ENCODE assay signal across 8 mouse cellular contexts in genomic region chr9:13536419-13537261, GRCm38 (mm10).
A peak's percentile ranks its signal among the peaks of the same experiment; 100 is the strongest.
DNase-seq lines count a peak whose midpoint lies in the region; ATAC-seq lines count a peak whose summit lies in the region.

No protein-coding gene starts in this region.

- no peaks in the 10 kb centered on the region for H3K27me3 ChIP-seq in forebrain, embryonic 10.5 days (ENCODE audit: poor library complexity, severe bottlenecking)
- no peaks in the 10 kb centered on the region for H3K27me3 ChIP-seq in forebrain, embryonic 15.5 days
- no peaks in the 10 kb centered on the region for H3K27me3 ChIP-seq in embryonic facial prominence, embryonic 12.5 days

- ATAC-seq in forebrain, embryonic 15.5 days (replicated peaks) = no peak
- ATAC-seq in embryonic facial prominence, embryonic 12.5 days (ENCODE audit: insufficient number of reproducible peaks, insufficient read depth, low FRiP score, low TSS enrichment) = no peak

- H3K4me3 ChIP-seq in forebrain, embryonic 10.5 days = no peak overlapping the region
- H3K4me3 ChIP-seq in forebrain, embryonic 15.5 days = no peak overlapping the region
- H3K4me3 ChIP-seq in embryonic facial prominence, embryonic 12.5 days = no peak overlapping the region

- WGBS in forebrain, embryonic 10.5 days = 61% methylated on average over 12 of the region's 12 CpGs
- WGBS in forebrain, embryonic 15.5 days = 74% methylated on average over 12 of the region's 12 CpGs
- WGBS in embryonic facial prominence, embryonic 12.5 days = 19% methylated on average over 12 of the region's 12 CpGs

- peaks cover 65% of the 10 kb centered on the region for H3K4me1 ChIP-seq in forebrain, embryonic 10.5 days
- peaks cover 5% of the 10 kb centered on the region; the same call in 1 of the 2 replicates for H3K4me1 ChIP-seq in forebrain, embryonic 15.5 days
- H3K4me1 ChIP-seq in embryonic facial prominence, embryonic 12.5 days = peaks cover 38% of the 10 kb centered on the region

- H3K9me3 ChIP-seq in forebrain, embryonic 10.5 days = peaks cover 7% of the 10 kb centered on the region
- H3K9me3 ChIP-seq in forebrain, embryonic 15.5 days = no peaks in the 10 kb centered on the region
- H3K9me3 ChIP-seq in embryonic facial prominence, embryonic 12.5 days = 0 out of 2 replicates have a peak, but pooled peaks cover 5% of the 10 kb centered on the region

- H3K9ac ChIP-seq in forebrain, embryonic 15.5 days (replicated peaks) = no peak overlapping the region
- H3K9ac ChIP-seq in embryonic facial prominence, embryonic 12.5 days = no peak overlapping the region

- DNase-seq in forebrain, embryonic 10.5 days (ENCODE audit: extremely low spot score, low spot score) = no peak
- peak; percentile 71 for DNase-seq in kidney, adult 9 months
- peak; percentile 68 for DNase-seq in lung, postnatal 36 days
- peak; percentile 78 for DNase-seq in thymus, postnatal 14 days
- no peak for DNase-seq in urinary bladder, adult 2 months (ENCODE audit: low spot score)
- DNase-seq in Muller cell, postnatal 12 days (ENCODE audit: inconsistent ontology term) = no peak

- 0 out of 2 replicates have a peak, but pooled peaks cover 2% of the 10 kb centered on the region for H3K36me3 ChIP-seq in forebrain, embryonic 10.5 days (replicated peaks)
- H3K36me3 ChIP-seq in forebrain, embryonic 15.5 days = no peaks in the 10 kb centered on the region
- H3K36me3 ChIP-seq in embryonic facial prominence, embryonic 12.5 days = no peaks in the 10 kb centered on the region

- H3K4me2 ChIP-seq in forebrain, embryonic 15.5 days (replicated peaks) = no peak overlapping the region
- peak overlapping the region; percentile 21; the same call in 1 of the 2 replicates for H3K4me2 ChIP-seq in embryonic facial prominence, embryonic 12.5 days (replicated peaks)

- H3K27ac ChIP-seq in forebrain, embryonic 10.5 days = peak overlapping the region; percentile 66
- no peak overlapping the region for H3K27ac ChIP-seq in forebrain, embryonic 15.5 days (replicated peaks)
- peak overlapping the region; percentile 12; the same call in 1 of the 2 replicates for H3K27ac ChIP-seq in embryonic facial prominence, embryonic 12.5 days

Comparison
In these comparisons a context has a peak if more than half of its experiments do, and no peak if none do; other contexts are left out.
1. DNase-seq: peak in kidney, adult 9 months (single experiment), lung, postnatal 36 days (single experiment) and thymus, postnatal 14 days (single experiment); none in forebrain, embryonic 10.5 days (single experiment), urinary bladder, adult 2 months (single experiment) and Muller cell, postnatal 12 days (single experiment).